Mouse (Mus musculus) 3134 (cell line): ENCODE data around the gene Nufip1.

ENCODE experiments used
- DNase-seq: peaks from one replicate; pipeline ENCODE4 v3.0.0-alpha.2; 2011; ENCODE audit warnings: low spot score; ENCODE audit not compliant: insufficient read length; ENCODE audit errors: extremely low read depth

The Nufip1 gene

GRCm38 (mm10) chr14:76175808-76176207 lies 65.1 kb downstream of the Nufip1 start:
- no peak for DNase-seq

- no peak for DNase-seq
Measured at GRCm38 (mm10) chr14:76177230-76177629, 66.5 kb downstream of the Nufip1 start.

GRCm38 (mm10) chr14:76178447-76178846 lies 67.8 kb downstream of the Nufip1 start:
- no peak for DNase-seq

- DNase-seq: no peak
Measured at GRCm38 (mm10) chr14:76179343-76179742, 68.7 kb downstream of the Nufip1 start.

- no peak for DNase-seq
Measured at GRCm38 (mm10) chr14:76185358-76185757, 74.7 kb downstream of the Nufip1 start.

GRCm38 (mm10) chr14:76186299-76186698 lies 75.6 kb downstream of the Nufip1 start:
- no peak for DNase-seq
